Mouse (Mus musculus) stomach, postnatal 0 days (tissue): ENCODE data around the gene Gm30083. TPM values are rescaled to one million over a fixed set of nuclear protein-coding genes. Genes with fewer than 3 reads are reported as not detected.

Experiments used
- ATAC-seq: fragments of 200-750 bp; cut with Nextera tagmentation; 2 replicates; pipeline ENCODE4 v1.8.0; 2017; ENCODE audit not compliant: low FRiP score, low TSS enrichment
- DNase-seq: peaks from one replicate; pipeline ENCODE4 v3.0.0-alpha.2; 2016; ENCODE audit warnings: low spot score
- H3K27ac ChIP-seq: fragments of 300-500 bp; sonication (generic); replicated peaks from 2 replicates; pipeline ENCODE4 v1.5.1; 2014; ENCODE audit warnings: mild to moderate bottlenecking, control low read depth
- H3K27me3 ChIP-seq: fragments of 300-500 bp; sonication (generic); 2 replicates; pipeline ENCODE4 v1.6.1; 2014; ENCODE audit warnings: low read length; ENCODE audit not compliant: control insufficient read depth, insufficient read depth
- H3K36me3 ChIP-seq: fragments of 300-500 bp; sonication (generic); 2 replicates; pipeline ENCODE4 v1.6.1; 2014; ENCODE audit warnings: low read length, mixed read lengths; ENCODE audit not compliant: control insufficient read depth, insufficient read depth
- H3K4me1 ChIP-seq: fragments of 300-500 bp; sonication (generic); replicated peaks from 2 replicates; pipeline ENCODE4 v1.6.1; 2014; ENCODE audit warnings: antibody characterized with exemption; ENCODE audit not compliant: control insufficient read depth, insufficient read depth
- H3K4me2 ChIP-seq: fragments of 300-500 bp; sonication (generic); replicated peaks from 2 replicates; pipeline ENCODE4 v1.6.1; 2014; ENCODE audit warnings: low read depth, mild to moderate bottlenecking, control low read depth, moderate library complexity
- H3K4me3 ChIP-seq: fragments of 300-500 bp; sonication (generic); 2 replicates; pipeline ENCODE4 v1.5.1; 2014; ENCODE audit warnings: low read depth, low read length, control low read depth
- H3K9ac ChIP-seq: fragments of 300-500 bp; sonication (generic); 2 replicates; pipeline ENCODE4 v1.6.1; 2014; ENCODE audit warnings: mild to moderate bottlenecking, low read length, control low read depth, mixed read lengths
- H3K9me3 ChIP-seq: fragments of 300-500 bp; sonication (generic); 2 replicates; pipeline ENCODE4 v1.6.1; 2016; ENCODE audit warnings: low read length; ENCODE audit not compliant: control insufficient read depth
- CTCF ChIP-seq: IDR thresholded peaks from 2 replicates; pipeline ENCODE4 v1.5.1; 2016; ENCODE audit warnings: antibody characterized with exemption, low read depth, mild to moderate bottlenecking, moderate library complexity
- EP300 ChIP-seq: optimal IDR thresholded peaks from 2 replicates; pipeline ENCODE3; 2016; ENCODE audit warnings: antibody characterized with exemption
- WGBS: fragments of 180-500 bp; shearing (Covaris S2); extraction: QIAGEN DNeasy Blood & Tissue Kit; methylation state at CpG from one replicate; pipeline ENCODE4 v1.1.7; 2014; 5-methylcytosine and 5-hydroxymethylcytosine counted together
- polyA plus RNA-seq: library from polyadenylated mRNA; unstranded; fragments of >200 nt; fragmentation: Nextera tagmentation; extraction: Ambion mirVana; gene quantifications from 2 replicates; pipeline ENCODE4 v1.2.1, GENCODE M21; 2015

The Gm30083 gene
- polyA plus RNA-seq, 1 experiment from 2014 or later: not detected

GRCm38 (mm10) chr14:34026710-34027109, 11.7 kb upstream of the Gm30083 start:
- H3K4me3 ChIP-seq: no peak overlapping the region
- no peak overlapping the region for H3K27ac ChIP-seq
- no peak overlapping the region for H3K4me2 ChIP-seq
- no peaks in the 10 kb centered on the region for H3K27me3 ChIP-seq
- H3K9me3 ChIP-seq: no peaks in the 10 kb centered on the region
- TF ChIP-seq EP300: no peak
- no peak for TF ChIP-seq CTCF
- no peaks in the 10 kb centered on the region for H3K4me1 ChIP-seq
- no peak for ATAC-seq
- H3K36me3 ChIP-seq: no peaks in the 10 kb centered on the region
- WGBS: 46% methylated on average over 2 of the region's 2 CpGs
- DNase-seq: no peak
- no peak overlapping the region for H3K9ac ChIP-seq

DNA sequence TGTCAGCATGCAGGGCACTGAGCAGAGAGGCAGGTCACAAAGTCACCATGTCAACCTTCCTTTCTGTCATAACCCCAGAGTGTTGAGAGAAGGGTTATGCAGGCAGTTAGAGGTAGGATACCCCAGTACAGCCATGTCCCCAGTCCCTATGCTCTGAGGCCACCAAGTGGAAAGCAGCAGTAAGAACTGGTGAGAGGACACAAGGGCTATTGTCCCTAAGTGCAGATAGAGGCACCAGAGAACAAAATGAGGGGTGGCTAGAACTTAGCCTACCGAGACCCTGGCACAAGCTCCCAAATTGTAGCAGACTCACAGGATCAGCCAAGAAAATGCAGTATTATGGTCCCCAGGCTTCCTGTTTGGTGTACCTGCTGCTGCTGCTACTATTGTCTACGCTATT, 2.0 kb upstream of the Gm30083 start:
- WGBS: 87% methylated on average over 2 of the region's 2 CpGs
- Histone ChIP-seq H3K27me3 (no peaks in the 10 kb centered on the region), H3K4me3 (no peak overlapping the region)

GRCm38 (mm10) chr14:34016381-34016780, 1.4 kb upstream of the Gm30083 start, which contains the start of gene Gm5460:
Gm5460 (plus strand) TSS chr14:34016758.
- no peak for ATAC-seq
- TF ChIP-seq CTCF (no peak), EP300 (no peak)
- no peak for DNase-seq
- no peaks in the 10 kb centered on the region for H3K36me3 ChIP-seq
- H3K27ac ChIP-seq: no peak within 1 kb of the TSS
- no peak within 1 kb of the TSS for H3K4me2 ChIP-seq
- H3K4me3 ChIP-seq: no peak within 1 kb of the TSS
- no peaks in the 10 kb centered on the region for H3K9me3 ChIP-seq
- H3K4me1 ChIP-seq: no peaks in the 10 kb centered on the region
- no peak within 1 kb of the TSS for H3K9ac ChIP-seq
- H3K27me3 ChIP-seq: no peaks in the 10 kb centered on the region
- 91% methylated on average over 4 of the region's 4 CpGs for WGBS

More for the DNA sequence above, 2.0 kb upstream of the Gm30083 start:
- Histone ChIP-seq H3K36me3 (no peaks in the 10 kb centered on the region), H3K4me1 (no peaks in the 10 kb centered on the region), H3K9ac (no peak overlapping the region), H3K9me3 (no peaks in the 10 kb centered on the region), H3K27ac (no peak overlapping the region), H3K4me2 (no peak overlapping the region)
- no peak for DNase-seq
- no peak for ATAC-seq
- no peak for TF ChIP-seq EP300
- TF ChIP-seq CTCF: no peak

DNA sequence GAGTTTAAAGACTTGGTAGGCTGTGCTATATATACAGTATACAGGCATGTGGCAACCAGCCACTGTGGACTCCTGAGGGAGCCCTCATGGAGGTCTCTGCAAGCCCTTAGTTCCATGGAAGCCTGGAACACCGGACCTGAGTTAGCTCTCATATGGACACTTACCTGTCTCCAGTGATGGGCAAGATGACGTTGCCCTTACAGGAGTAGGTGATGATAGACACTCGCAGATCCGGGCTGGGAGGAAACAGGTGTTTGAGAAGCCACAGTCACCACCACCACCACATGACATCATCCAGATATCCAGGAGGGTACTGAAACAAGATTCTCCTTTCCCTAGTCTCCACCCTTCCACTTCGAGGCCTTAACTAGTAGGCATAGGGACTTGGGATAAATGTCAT, 12.6 kb downstream of the Gm30083 start:
- no peak overlapping the region for H3K4me3 ChIP-seq
- H3K27ac ChIP-seq: no peak overlapping the region
- H3K9ac ChIP-seq: no peak overlapping the region
- DNase-seq (no peak), ATAC-seq (no peak)
- H3K9me3 ChIP-seq: no peaks in the 10 kb centered on the region
- H3K27me3 ChIP-seq: no peaks in the 10 kb centered on the region
- 91% methylated on average over 5 of the region's 5 CpGs for whole genome bisulfite sequencing
- no peaks in the 10 kb centered on the region for H3K4me1 ChIP-seq
- no peak overlapping the region for H3K4me2 ChIP-seq
- H3K36me3 ChIP-seq: no peaks in the 10 kb centered on the region
- TF ChIP-seq EP300 (no peak), CTCF (no peak)

DNA sequence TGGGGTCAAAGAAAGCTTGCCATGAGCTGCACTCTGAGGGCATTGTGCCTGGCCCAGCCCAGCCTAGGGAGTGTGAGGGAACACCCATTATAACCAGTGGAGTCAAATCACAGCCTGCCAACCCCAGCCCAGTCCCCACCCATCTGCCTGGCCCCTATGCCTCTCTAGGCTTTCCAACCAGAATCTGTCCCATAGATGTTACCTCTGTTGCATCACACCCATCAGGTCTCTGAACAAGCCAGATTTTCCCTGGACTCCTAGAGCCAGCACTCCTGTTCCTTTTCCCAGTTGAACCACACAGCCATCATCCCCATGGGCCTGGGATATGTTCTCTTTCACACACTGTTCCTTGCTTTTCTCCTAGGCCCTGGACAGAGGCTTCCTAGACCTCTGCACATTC, 13.5 kb downstream of the Gm30083 start:
- no peak overlapping the region for H3K4me3 ChIP-seq
- H3K9me3 ChIP-seq: no peaks in the 10 kb centered on the region
- ATAC-seq: no peak
- H3K4me2 ChIP-seq: no peak overlapping the region
- no peak overlapping the region for H3K9ac ChIP-seq
- no peak for TF ChIP-seq EP300
- no peak for TF ChIP-seq CTCF
- DNase-seq: no peak
- no peaks in the 10 kb centered on the region for H3K36me3 ChIP-seq
- H3K27me3 ChIP-seq: no peaks in the 10 kb centered on the region
- H3K4me1 ChIP-seq: no peaks in the 10 kb centered on the region
- no peak overlapping the region for H3K27ac ChIP-seq

DNA sequence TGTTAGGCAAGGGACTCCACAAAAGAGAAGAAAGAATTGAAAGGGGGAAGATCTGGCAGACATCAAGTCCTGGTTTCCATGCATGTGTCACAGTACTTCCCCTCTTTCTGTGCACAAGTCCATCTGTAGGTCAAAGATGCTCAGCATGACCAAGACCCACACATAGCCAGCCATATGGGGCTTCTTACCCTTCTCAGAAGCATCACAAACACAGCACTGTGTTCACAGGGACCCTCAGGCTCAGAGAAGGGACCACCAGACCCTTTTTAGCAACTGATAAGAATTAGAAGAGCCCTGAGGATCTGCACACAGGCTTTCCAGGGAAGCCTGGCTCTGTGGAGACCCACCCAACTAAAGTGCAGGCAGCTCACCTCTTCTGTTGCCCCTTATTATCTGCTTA, 14.9 kb downstream of the Gm30083 start:
- no peak for DNase-seq

More for the DNA sequence above, 14.9 kb downstream of the Gm30083 start:
- no peak overlapping the region for H3K4me2 ChIP-seq
- H3K9me3 ChIP-seq: no peaks in the 10 kb centered on the region
- no peaks in the 10 kb centered on the region for H3K36me3 ChIP-seq
- H3K27ac ChIP-seq: no peak overlapping the region
- no peak overlapping the region for H3K9ac ChIP-seq
- ATAC-seq: no peak; the same call in 1 of the 2 replicates
- no peaks in the 10 kb centered on the region for H3K27me3 ChIP-seq
- no peaks in the 10 kb centered on the region for H3K4me1 ChIP-seq
- no peak overlapping the region for H3K4me3 ChIP-seq
- TF ChIP-seq CTCF (no peak), EP300 (no peak)
